Mouse (Mus musculus) kidney, postnatal 14 days (tissue): Measurements from ENCODE around the gene Osbpl11.

ENCODE experiments used
- DNase-seq: peaks from one replicate; pipeline ENCODE4 v3.0.0; 2022; ENCODE audit warnings: mixed read lengths

Osbpl11 gene

DNA sequence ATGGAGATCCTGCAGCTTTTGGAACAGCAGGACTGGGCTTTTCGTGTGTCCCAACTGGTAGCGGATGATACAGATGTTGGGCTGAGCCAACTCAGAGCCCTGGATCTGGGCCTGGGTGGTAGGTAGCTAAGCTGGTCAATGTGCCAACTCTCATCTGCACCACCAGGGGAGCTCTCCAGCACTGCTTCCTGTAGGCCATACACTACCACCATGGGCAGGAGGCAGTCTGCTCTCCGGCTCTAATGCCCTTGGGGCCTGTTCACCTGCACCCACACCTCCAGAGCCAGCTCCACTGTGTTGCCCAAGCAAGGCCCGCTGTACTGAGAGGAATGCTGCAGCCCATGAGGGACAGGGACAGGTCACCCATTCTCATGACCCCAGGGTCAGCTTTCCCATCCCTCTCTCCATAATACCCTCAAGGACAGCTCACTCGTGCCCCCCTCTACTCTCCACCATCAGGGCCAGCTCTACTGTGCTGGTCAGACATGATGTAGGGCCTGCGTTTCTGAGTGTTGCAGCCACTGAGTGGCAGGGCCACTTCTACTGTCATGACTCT, 59.3 kb downstream of the Osbpl11 start:
- DNase-seq = no peak

DNA sequence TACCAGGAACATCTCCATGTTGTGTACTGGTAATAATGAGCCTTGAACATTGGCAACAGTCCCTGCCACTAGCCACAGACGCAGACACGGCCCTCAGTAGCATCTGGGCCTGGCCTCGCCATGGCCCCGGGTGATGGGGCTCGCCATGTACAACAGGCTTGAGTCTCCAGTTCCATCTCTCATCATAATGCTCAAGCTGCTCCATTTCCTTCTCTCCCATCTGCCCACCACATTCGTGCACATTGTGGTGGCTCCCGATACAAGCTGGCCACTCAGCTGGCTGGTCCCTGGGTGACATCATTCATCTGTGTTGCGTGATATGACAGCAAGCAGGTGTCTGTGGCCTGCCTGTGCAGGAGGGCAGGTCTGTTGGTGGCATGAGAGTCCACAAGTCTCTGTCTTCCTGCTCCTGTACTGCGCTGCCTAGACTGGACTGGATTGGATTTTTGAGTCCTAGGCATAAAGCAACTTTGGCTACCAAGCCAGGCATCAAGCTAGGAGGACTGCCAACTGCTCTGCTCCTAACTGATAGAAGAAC, 60.1 kb downstream of the Osbpl11 start:
- DNase-seq = no peak

DNA sequence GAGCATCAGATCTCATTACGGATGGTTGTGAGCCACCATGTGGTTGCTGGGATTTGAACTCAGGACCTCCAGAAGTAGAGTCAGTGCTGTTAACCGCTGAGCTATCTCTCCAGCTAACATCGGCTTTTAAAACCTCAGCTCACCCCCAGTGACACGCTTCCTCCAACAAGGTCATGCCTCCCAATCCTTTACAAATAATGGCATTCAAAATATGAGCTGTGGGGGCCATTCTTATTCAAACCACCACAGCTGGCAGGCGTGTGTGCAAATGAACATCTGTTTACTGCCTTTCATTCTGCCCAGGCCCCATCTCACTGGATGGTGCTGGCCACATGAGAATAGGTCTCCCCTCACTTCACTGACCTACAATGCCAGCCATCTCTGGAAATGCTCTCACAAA, 61.7 kb downstream of the Osbpl11 start:
- DNase-seq = no peak

DNA sequence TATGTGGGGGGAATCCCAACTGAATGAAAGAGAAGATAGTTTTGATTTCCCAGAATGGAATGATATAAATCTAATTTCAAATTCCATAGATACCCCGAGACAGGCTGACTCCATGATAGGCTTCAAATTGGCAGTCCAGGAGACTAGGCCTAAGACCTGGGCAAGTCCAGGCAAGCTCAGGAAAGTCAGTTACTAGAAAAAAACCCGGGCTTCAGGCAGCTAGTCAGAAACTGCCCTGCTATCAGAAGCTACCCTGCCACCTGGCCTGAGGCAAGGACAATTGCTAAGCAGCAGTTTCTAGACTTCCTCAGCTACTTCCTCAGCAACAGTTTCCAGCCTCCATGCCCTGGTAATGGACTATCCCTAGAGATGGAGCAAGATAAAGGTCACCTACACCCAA, 62.1 kb downstream of the Osbpl11 start:
- no peak for DNase-seq

DNA sequence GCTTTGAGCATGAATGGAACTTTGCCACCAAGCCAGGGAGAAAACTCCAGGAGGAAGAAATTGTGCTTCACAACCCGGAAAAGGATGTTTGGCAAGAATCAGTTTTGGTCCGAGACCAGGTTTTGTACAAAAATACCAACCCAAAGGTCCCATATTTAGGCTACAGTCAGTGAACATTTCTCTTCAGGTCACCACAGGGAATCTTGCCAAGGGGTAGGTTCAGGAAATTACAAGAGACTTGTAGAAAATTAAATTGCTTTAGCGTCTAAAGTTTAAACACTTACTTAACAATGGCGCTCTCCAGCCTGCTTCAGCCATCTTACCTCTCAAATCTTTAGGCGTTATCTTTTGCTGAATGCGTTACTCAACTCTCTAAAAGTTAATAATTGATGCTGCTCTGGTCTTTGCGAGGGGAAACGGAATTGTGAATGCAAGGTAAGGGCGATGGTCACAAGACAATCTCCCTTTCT, 65.8 kb downstream of the Osbpl11 start:
- peak; percentile 47 for DNase-seq

DNA sequence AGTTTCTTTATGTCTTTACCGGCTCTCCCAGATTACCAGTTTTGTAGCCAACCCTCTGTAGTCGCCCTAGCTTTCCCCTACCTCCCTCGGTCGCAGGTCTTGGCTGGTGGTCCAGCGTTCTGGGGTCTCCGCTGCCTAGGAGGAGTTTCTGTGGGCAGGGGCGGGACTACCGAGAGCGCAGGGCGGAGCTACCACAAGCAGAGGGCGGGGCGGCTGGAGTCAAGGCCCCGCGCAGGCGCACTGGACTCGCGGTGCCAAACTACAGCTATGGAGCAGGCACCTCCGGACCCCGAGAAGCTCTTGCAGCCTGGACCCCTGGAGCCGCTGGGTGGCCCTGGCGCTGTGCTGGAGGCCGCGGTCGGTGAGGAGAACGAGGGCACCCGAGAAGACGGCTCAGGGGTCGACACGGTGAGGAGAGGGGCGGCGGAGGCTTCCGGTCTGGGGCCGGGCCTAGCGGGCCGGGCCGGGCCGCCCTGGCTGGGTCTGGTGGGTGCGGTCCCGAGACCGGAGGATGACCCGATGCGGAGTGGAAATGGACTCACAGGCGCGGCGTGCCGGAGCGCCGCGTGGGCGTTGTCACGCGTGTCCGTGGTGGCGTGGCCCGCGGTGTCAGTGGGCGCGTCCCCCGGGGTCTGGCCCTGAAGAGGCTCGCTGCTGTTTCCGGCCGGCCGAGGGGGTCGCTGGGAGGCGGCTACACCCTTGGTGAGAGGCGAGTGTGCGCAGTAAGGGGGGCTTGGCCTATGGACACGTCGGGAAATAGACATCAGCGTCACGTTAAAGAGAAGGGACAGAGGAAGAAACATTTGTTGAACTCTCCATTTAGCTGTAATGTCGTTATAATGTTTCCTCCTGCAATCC, 66.6 kb downstream of the Osbpl11 start, which contains the start of gene Snx4:
Snx4 (plus strand) TSS at position 249 of the 858 bp plus-strand sequence.
- DNase-seq = peak; percentile 96

DNA sequence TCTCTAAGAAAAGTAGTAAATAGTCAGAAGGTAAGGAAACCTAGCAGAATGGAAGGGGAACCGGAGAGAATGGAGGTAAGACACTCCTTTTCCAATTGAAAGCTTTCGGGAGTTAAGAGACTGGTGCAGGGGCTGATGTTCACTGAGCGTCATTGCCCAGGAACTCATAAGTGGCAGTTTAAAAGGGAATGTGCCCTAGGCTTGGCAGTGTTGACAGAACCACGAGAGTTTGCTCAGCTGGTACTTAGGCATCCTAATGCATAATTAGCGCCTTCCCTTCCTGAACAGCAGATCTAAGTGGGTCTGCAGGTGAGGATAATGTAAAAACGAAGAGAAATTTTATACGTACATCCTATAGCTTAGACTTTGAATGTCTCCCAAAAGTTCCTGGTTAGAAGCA, 70.7 kb downstream of the Osbpl11 start:
- DNase-seq = no peak

DNA sequence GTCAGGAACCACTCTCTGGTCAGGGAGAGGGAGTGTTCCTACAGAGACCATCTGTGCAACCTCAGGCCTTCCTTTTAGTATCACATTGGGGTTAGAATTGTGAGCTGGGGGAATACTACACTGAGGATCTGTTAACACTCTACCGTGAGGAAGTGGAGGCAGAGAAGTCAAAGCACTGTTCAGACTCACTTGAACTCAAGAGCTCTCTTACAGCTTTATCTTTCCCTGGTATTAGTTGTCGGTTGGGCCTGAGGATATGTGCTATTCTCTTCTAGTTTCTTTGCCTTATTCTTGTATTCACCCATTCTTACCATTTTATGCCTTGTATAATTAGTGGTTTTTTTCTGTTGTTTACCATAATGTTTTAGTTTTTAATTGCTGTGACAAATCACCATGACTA, 73.7 kb downstream of the Osbpl11 start:
- DNase-seq = no peak

DNA sequence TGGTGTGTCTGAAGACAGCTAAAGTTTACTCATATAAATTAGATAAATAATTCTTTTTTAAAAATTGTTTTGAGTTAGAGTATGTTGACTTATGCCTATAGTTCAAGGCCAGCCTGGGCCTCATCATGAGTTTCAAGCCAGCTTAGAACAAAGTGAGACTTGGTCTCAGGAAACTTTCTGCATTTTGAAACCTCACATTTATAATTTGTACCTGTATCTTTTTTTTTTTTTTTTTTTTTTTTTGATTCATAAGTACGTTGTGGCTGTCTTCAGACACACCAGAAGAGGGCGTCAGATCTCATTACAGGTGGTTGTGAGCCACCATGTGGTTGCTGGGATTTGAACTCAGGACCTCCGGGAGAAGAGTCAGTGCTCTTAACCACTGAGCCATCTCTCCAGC, 75.0 kb downstream of the Osbpl11 start:
- no peak for DNase-seq

DNA sequence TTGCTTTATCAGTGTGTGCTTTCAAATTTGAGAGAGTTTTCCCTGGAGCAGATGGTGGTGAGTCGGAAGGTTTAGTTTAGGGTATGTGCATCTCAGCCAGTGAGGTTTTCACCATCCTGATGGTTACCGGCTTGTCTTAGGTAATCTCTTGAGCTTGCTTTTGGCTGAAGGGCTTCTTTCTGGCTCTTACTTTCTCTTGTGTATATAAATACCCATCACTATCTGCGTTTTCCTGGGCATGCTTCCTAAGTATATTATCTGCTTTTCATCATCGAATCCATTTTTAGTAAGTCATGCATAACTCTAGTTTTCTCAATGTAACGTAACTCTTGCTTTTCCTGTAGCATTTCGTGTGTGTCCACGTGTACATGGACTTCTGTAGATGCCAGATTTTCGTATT, 76.0 kb downstream of the Osbpl11 start:
- DNase-seq = no peak

DNA sequence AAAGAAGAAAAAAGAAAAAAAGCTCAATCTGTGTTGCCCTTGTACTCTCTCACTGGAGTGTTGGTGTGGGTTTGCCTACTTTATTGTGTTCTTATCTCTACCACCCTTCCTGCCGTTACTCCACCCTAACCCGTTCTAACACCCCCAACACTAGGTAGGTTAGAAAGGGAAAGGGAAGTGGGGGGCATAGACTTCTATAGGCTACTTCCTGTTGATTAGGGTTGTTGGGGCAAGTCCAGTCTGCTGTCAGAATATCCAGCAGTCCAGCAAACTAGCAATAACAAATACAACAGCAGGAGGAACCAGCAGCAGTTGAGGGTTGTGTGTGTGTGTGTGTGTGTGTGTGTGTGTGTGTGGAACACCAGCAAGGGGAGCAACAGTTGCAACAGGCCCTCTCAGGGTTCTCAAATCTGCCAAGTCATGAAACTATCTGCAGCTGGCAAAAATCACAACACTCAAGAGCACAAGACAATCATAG, 76.8 kb downstream of the Osbpl11 start:
- DNase-seq = no peak

DNA sequence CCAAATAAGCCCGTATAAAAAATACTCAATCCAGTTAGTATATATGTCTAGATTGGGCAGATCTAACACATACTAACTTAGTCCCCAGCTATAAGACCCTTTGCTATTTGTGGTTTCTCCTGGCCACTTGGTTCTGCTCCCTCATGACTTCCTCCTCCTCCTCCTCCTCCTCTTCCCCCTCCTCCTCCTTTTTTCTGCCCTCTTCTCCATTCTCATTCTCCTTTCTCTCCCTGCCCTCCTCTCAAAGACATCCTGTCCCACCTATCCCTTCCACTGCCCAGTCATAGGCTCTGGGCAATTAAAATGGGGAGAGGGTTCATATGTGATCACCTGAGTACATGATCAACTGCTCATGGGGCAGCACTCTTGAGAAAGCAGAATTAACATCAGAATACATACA, 77.2 kb downstream of the Osbpl11 start:
- DNase-seq = no peak

DNA sequence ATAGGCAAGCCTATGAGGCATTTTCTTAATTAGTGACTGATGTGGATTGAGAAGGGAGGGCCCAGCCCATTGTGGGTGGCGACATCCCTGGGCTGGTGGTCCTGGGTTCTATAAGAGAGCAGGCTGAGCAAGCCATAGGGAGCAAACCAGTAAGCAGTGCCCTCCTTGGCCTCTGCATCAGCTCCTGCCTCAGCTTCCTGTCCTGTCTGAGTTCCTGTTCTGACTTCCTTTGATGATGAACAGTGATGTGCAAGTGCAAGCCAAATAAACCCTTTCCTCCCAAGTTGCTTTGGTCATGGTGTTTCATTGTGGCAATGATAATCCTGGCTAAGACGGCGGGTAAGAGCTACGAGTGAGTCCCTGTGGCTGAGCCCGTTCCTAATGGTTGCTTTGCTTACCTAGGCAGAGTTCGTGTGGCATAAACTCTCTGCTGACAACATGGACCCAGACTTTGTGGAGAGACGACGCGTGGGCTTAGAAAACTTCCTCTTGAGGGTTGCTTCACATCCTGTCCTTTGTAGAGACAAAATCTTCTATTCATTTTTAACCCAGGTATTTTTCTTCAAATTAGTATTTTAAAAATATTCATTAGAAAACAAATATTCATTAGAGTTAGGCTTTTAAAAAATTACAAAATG, 82.9 kb downstream of the Osbpl11 start:
- no peak for DNase-seq

DNA sequence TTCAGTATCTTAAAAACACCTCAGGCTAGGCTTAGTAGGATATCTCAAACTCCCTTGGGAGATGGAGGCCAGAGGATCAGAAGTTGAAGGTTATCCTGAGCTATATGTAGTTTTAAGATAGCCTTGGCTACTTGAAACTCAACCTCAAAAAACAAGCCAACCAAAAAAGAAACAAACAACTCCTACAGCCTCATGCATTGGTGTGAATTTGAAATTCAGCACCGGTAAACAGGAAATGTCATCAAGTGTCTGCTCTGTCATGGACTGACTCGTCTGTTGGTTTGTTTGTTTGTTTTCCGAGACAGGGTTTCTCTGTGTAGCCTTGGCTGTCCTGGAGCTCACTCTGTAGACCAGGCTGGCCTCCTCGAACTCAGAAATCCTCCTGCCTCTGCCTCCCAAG, 87.0 kb downstream of the Osbpl11 start:
- no peak for DNase-seq

DNA sequence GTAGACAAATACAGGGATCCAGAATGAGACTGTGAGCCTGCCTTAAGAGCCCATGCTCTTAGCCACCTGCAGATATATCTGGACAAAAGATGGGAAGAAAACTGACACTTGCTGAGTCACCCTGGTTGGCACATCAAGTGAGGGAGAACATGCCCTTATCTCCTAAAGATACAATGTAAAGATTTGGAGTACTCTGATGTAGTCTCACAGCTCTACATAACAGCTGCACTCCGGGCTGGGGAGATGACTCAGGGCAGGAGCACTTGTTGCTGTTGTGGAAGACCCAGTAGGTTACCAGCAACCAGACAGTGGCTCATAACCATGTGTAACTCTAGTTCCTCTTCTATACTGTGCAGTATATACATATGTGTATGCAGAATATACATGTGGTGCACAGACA, 98.2 kb downstream of the Osbpl11 start:
- no peak for DNase-seq

DNA sequence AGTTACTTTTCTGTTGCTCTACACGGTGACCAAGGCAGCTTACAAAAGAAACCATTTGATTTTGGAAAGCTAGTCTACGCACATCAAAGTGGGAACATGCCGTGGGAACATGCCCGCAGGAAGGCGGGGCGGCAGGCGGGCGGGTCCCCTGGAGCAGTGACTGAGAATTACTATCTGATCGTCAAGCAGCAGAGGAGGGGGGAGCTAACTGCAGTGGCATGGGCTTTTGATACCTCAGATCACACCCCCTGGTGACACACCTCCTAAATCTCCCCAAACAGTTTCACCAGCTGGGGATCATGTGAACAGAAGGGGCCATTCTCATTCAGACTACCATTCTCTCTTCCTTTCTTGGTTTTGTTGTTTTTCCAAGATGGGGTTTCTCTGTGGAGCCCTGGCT, 103.7 kb downstream of the Osbpl11 start:
- no peak for DNase-seq

DNA sequence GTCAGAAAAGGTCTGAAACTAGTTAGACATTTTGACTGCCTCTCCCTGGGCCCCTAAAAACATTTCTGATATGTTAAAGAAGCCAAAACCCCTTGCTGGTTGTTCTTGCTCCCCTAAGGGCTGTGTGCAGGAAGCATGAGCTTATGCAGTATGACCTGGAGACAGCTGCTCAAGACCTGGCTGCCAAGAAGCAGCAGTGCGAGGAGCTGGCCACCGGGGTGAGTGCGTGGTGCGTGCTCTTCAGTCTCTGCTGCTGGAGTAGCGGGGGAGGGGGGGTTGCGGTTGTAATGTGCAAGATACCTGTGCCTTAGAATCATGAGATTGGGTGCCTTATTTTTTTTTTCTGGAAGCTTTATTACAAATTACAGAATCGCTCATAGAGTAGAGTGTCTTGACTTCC, 105.1 kb downstream of the Osbpl11 start:
- DNase-seq = no peak

DNA sequence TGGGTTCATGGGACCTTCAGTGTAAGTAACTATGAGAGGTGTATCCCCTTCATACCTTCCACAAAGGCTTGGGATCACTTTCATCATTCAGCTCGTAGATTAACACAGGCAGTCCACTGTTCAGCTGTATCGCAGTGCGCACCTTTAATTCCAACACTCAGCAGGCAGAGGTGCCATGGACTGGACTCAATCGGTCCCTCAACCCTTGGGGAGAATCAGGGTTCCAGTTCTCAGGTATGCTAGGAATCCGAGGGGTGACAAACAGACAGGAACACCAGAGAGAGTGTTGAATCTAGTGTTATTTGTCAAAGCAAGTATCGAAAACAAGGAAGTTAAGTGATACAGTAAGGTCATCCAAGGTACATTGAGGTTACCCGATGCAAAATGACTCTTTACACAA, 107.4 kb downstream of the Osbpl11 start:
- no peak for DNase-seq
